Mouse (Mus musculus) retina, embryonic 14.5 days (tissue): Measurements from ENCODE around the gene Ly6g.
"Not testable (repeated sequence)": the region's sequence is repeated elsewhere in the genome, so short reads cannot be mapped to it uniquely, and the experiment has no call there.

Experiments
- DNase-seq: peaks from one replicate; pipeline ENCODE4 v3.0.0-alpha.2; 2015; ENCODE audit warnings: low spot score

The Ly6g gene

GRCm38 (mm10) chr15:75154940-75155339 lies at the start of gene Ly6g:
Ly6g (plus strand) TSS chr15:75155240.
- DNase-seq: no peak

DNA sequence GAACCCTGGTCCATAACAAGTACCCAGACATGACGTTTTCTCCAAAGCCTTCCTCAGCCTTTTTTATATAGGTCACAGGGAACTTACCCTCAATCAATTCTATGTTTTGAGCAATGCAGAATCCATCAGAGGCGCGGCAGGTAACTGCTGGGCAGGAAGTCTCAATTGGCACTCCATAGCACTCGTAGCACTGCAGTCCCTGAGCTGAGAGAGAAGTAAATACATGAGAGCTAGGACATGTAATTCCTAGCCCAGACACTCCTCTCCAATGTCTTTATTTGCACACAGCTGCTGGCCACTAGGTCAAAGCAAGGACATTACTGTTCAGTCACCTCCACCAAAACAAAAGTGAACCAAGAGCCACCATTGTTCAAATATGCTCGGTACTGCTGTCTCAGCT lies 44.6 kb upstream of the Ly6g start:
- DNase-seq: not testable (repeated sequence)

GRCm38 (mm10) chr15:75111861-75112630 lies 43.0 kb upstream of the Ly6g start, which contains the start of gene Ly6c2:
Ly6c2 (minus strand) TSS chr15:75111970.
- not testable (repeated sequence) for DNase-seq

GRCm38 (mm10) chr15:75116525-75116924 lies 38.5 kb upstream of the Ly6g start:
- DNase-seq: no peak

GRCm38 (mm10) chr15:75117481-75117880 lies 37.6 kb upstream of the Ly6g start:
- not testable (repeated sequence) for DNase-seq

DNA sequence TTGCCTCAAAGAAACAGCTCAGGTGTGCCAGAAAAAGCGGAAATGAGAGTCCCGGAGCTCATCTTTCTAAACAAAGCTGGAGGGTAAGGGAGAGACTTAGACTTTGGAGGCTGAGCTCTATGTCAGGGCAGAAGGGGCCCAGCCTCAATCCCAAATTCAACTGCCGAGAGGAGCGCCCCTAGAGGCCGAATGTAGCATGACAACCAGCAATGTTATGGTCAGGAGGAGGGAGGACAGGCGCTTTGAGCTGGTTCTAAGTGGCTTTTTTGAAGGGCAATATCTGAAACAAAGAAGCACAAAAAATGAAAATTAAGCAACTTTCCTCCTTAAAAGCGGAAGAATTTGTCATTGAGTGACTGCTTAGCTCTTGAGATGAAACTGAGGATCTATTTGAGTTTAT lies 36.3 kb upstream of the Ly6g start:
- DNase-seq: peak; percentile 67

- DNase-seq: peak; percentile 65
These were observed 35.0 kb upstream of the Ly6g start for GRCm38 (mm10) chr15:75120066-75120465.

- not testable (repeated sequence) for DNase-seq
These were observed 22.7 kb upstream of the Ly6g start for GRCm38 (mm10) chr15:75132346-75132745.

GRCm38 (mm10) chr15:75135090-75135783 lies 19.8 kb upstream of the Ly6g start:
- DNase-seq: not testable (repeated sequence)

- DNase-seq: not testable (repeated sequence)
These were observed 17.3 kb upstream of the Ly6g start for GRCm38 (mm10) chr15:75137739-75138138.

DNA sequence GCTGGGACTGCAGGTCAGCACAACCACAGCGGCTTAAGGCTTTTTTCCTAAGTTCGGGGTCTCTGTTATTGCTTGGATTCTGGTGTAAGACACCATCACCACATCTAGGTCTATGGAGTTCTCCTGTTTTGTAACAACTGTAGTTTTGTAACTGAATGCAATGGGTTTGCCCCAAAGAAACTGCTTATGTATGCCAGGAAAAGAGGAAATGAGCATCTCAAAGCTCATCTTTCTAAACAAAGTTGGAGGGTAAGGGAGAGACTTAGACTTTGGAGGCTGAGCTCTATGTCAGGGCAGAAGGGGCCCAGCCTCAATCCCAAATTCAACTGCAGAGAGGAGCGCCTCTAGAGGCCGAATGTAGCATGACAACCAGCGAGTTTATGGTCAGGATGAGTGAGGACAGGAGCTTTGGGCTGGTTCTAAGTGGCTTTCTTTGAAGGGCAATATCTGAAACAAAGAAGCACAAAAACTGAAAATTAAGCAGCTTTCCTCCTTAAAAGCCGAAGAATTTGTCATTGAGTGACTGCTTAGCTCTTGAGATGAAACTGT lies 13.2 kb upstream of the Ly6g start:
- peak; percentile 47 for DNase-seq

GRCm38 (mm10) chr15:75143735-75144134 lies 11.3 kb upstream of the Ly6g start:
- DNase-seq: peak; percentile 25

DNA sequence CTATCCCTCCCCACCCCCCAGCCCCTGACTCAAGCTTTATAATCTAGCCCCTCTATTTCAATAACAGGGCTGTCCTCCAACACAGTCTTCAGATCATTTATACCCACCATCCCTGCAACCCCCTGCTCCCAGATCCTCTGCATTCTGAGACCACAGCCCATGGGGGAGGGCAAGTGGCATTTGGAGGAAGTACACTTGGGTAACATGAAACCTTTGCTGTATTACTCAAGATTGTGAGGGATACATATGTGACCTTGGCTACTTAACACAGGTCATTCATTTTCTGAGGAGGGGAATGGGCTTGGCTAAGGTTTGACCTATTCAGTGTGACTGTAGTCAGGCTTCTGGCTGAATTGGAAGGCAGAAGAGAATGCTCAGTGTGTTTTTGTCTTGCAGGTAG lies 2.0 kb upstream of the Ly6g start:
- no peak for DNase-seq

DNA sequence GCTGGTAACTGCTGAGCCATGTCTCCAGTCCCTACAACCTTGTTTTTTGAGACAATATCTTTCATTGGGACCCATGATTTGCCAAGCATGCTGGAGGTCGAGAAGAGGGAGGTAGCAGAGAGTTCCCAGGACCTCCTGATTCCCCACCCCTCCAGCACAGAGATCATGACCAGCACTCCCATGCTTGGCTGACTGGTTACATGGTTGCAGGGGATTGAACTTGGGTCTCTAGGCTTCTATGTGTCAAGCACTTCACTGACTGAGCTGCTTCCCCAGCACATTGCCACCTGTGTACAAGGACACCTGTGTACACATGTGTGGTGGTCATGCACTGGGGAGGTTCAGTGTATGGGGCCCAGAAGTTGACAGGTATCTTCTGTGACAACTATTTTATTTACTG lies 2.6 kb downstream of the Ly6g start:
- no peak for DNase-seq

GRCm38 (mm10) chr15:75175506-75175905 lies 20.5 kb downstream of the Ly6g start:
- peak; percentile 59 for DNase-seq

GRCm38 (mm10) chr15:75186291-75186690 lies 31.3 kb downstream of the Ly6g start:
- DNase-seq: no peak

- DNase-seq: peak; percentile 59
These were observed 34.1 kb downstream of the Ly6g start for GRCm38 (mm10) chr15:75189116-75189515.

- DNase-seq: not testable (repeated sequence)
These were observed 35.5 kb downstream of the Ly6g start for GRCm38 (mm10) chr15:75190560-75190959.
